Mouse (Mus musculus): ENCODE data around the gene Ube3c.

GRCm38 (mm10) chr5:29676445-29676844 lies 107.4 kb downstream of the Ube3c start:
- TF ChIP-seq POLR2A (IDR thresholded peaks at IDR 0.05; ENCODE audit: insufficient read depth, low read depth, low read length) (no peak), CTCF (IDR thresholded peaks at IDR 0.05) (no peak)
